Mouse (Mus musculus) forebrain, embryonic 15.5 days (tissue): ENCODE data around the gene Snx29. TPM values are rescaled to one million over a fixed set of nuclear protein-coding genes. Genes with fewer than 3 reads are reported as not detected.

Experiments used
- ATAC-seq: fragments of 200-750 bp; cut with Nextera tagmentation; replicated peaks from 2 replicates; pipeline ENCODE4 v1.8.0; 2017; ENCODE audit warnings: mild to moderate bottlenecking, moderate TSS enrichment, moderate library complexity
- H3K27ac ChIP-seq: fragments of 300-500 bp; sonication (generic); replicated peaks from 2 replicates; pipeline ENCODE4 v1.5.1; 2015; ENCODE audit warnings: mild to moderate bottlenecking, inconsistent platforms
- H3K27me3 ChIP-seq: fragments of 300-500 bp; sonication (generic); 2 replicates; pipeline ENCODE4 v1.6.1; 2015; ENCODE audit warnings: inconsistent platforms
- H3K36me3 ChIP-seq: fragments of 300-500 bp; sonication (generic); 2 replicates; pipeline ENCODE4 v1.6.1; 2015; ENCODE audit warnings: mild to moderate bottlenecking, inconsistent platforms
- H3K4me1 ChIP-seq: fragments of 300-500 bp; sonication (generic); 2 replicates; pipeline ENCODE4 v1.6.1; 2015; ENCODE audit warnings: inconsistent platforms
- H3K4me2 ChIP-seq: fragments of 300-500 bp; sonication (generic); replicated peaks from 2 replicates; pipeline ENCODE4 v1.6.1; 2015; ENCODE audit warnings: mild to moderate bottlenecking, inconsistent platforms
- H3K4me3 ChIP-seq: fragments of 300-500 bp; sonication (generic); 2 replicates; pipeline ENCODE4 v1.5.1; 2015; ENCODE audit warnings: mild to moderate bottlenecking, inconsistent platforms
- H3K9ac ChIP-seq: fragments of 300-500 bp; sonication (generic); replicated peaks from 2 replicates; pipeline ENCODE4 v1.6.1; 2015; ENCODE audit warnings: mild to moderate bottlenecking, inconsistent platforms
- H3K9me3 ChIP-seq: fragments of 300-500 bp; sonication (generic); 2 replicates; pipeline ENCODE4 v1.6.1; 2016; ENCODE audit warnings: inconsistent platforms
- WGBS: fragments of 180-500 bp; shearing (Covaris S2); methylation state at CpG from one replicate; pipeline ENCODE4 v1.1.7; 2015; ENCODE audit warnings: mixed read lengths; 5-methylcytosine and 5-hydroxymethylcytosine counted together
- polyA plus RNA-seq: library from polyadenylated mRNA; unstranded; fragments of >200 nt; fragmentation: Nextera tagmentation; extraction: Ambion mirVana; gene quantifications from 2 replicates; pipeline ENCODE4 v1.2.1, GENCODE M21; 2015

Gene Snx29
- polyA plus RNA-seq, 1 experiment from 2014 or later, result 14.1 TPM

- ATAC-seq, result no peak
- H3K9me3 ChIP-seq, result no peaks in the 10 kb centered on the region
- no peak overlapping the region for H3K4me3 ChIP-seq
- H3K36me3 ChIP-seq, result no peaks in the 10 kb centered on the region
- H3K4me2 ChIP-seq, result no peak overlapping the region
- WGBS, result 48% methylated on average over 2 of the region's 2 CpGs
- H3K27me3 ChIP-seq, result no peaks in the 10 kb centered on the region
- no peak overlapping the region for H3K9ac ChIP-seq
- no peak overlapping the region; the same call in 1 of the 2 replicates for H3K27ac ChIP-seq
- H3K4me1 ChIP-seq, result 0 out of 2 replicates have a peak, but pooled peaks cover 4% of the 10 kb centered on the region
Measured at GRCm38 (mm10) chr16:11782082-11782481, 459.4 kb downstream of the Snx29 start.

- H3K9ac ChIP-seq, result no peak overlapping the region
- H3K27ac ChIP-seq, result no peak overlapping the region
- H3K9me3 ChIP-seq, result no peaks in the 10 kb centered on the region
- H3K4me1 ChIP-seq, result 0 out of 2 replicates have a peak, but pooled peaks cover 4% of the 10 kb centered on the region
- no peaks in the 10 kb centered on the region for H3K27me3 ChIP-seq
- no peak for ATAC-seq
- H3K36me3 ChIP-seq, result no peaks in the 10 kb centered on the region
- no peak overlapping the region for H3K4me2 ChIP-seq
- no peak overlapping the region for H3K4me3 ChIP-seq
Measured at GRCm38 (mm10) chr16:11783337-11783736, 460.6 kb downstream of the Snx29 start.

- ATAC-seq, result no peak
- WGBS, result 60% methylated on average over 4 of the region's 4 CpGs
- H3K27ac ChIP-seq, result no peak overlapping the region
- no peak overlapping the region for H3K4me2 ChIP-seq
- H3K36me3 ChIP-seq, result no peaks in the 10 kb centered on the region
- no peak overlapping the region for H3K9ac ChIP-seq
- 0 out of 2 replicates have a peak, but pooled peaks cover under 1% of the 10 kb centered on the region for H3K4me1 ChIP-seq
- no peaks in the 10 kb centered on the region for H3K9me3 ChIP-seq
- no peak overlapping the region for H3K4me3 ChIP-seq
- H3K27me3 ChIP-seq, result no peaks in the 10 kb centered on the region
Measured at GRCm38 (mm10) chr16:11784354-11784753, 461.6 kb downstream of the Snx29 start.

- Histone ChIP-seq H3K27me3 (no peaks in the 10 kb centered on the region), H3K4me2 (no peak overlapping the region), H3K27ac (no peak overlapping the region), H3K4me3 (no peak overlapping the region), H3K9me3 (no peaks in the 10 kb centered on the region), H3K9ac (no peak overlapping the region), H3K36me3 (no peaks in the 10 kb centered on the region), H3K4me1 (no peaks in the 10 kb centered on the region)
- WGBS, result 74% methylated on average over 4 of the region's 4 CpGs
- no peak for ATAC-seq
Measured at GRCm38 (mm10) chr16:11785806-11786205, 463.1 kb downstream of the Snx29 start.

GRCm38 (mm10) chr16:11790476-11790875 is 467.8 kb downstream of the Snx29 start:
- 93% methylated on average over 3 of the region's 3 CpGs for WGBS
- no peak for ATAC-seq
- H3K27ac ChIP-seq, result no peak overlapping the region
- no peaks in the 10 kb centered on the region for H3K9me3 ChIP-seq
- H3K4me1 ChIP-seq, result no peaks in the 10 kb centered on the region
- H3K36me3 ChIP-seq, result no peaks in the 10 kb centered on the region
- H3K4me2 ChIP-seq, result no peak overlapping the region
- H3K4me3 ChIP-seq, result no peak overlapping the region
- no peaks in the 10 kb centered on the region for H3K27me3 ChIP-seq
- no peak overlapping the region for H3K9ac ChIP-seq

GRCm38 (mm10) chr16:11793391-11793790 is 470.7 kb downstream of the Snx29 start:
- H3K9me3 ChIP-seq, result no peaks in the 10 kb centered on the region
- no peaks in the 10 kb centered on the region for H3K36me3 ChIP-seq
- no peak overlapping the region for H3K9ac ChIP-seq
- H3K4me1 ChIP-seq, result no peaks in the 10 kb centered on the region
- no peak for ATAC-seq
- no peak overlapping the region for H3K4me3 ChIP-seq
- H3K27ac ChIP-seq, result no peak overlapping the region
- 23% methylated on average over 2 of the region's 2 CpGs for WGBS
- H3K27me3 ChIP-seq, result no peaks in the 10 kb centered on the region
- H3K4me2 ChIP-seq, result no peak overlapping the region

- no peaks in the 10 kb centered on the region for H3K27me3 ChIP-seq
- H3K4me1 ChIP-seq, result no peaks in the 10 kb centered on the region
- H3K27ac ChIP-seq, result no peak overlapping the region
- no peak for ATAC-seq
- WGBS, result 51% methylated on average over 4 of the region's 4 CpGs
- H3K9ac ChIP-seq, result no peak overlapping the region
- H3K4me3 ChIP-seq, result no peak overlapping the region
- H3K9me3 ChIP-seq, result no peaks in the 10 kb centered on the region
- no peak overlapping the region for H3K4me2 ChIP-seq
- H3K36me3 ChIP-seq, result no peaks in the 10 kb centered on the region
Measured at GRCm38 (mm10) chr16:11794628-11795027, 471.9 kb downstream of the Snx29 start.

- Histone ChIP-seq H3K4me1 (no peaks in the 10 kb centered on the region), H3K36me3 (no peaks in the 10 kb centered on the region), H3K9ac (no peak overlapping the region), H3K9me3 (no peaks in the 10 kb centered on the region), H3K4me3 (no peak overlapping the region), H3K4me2 (no peak overlapping the region), H3K27me3 (no peaks in the 10 kb centered on the region), H3K27ac (no peak overlapping the region)
- 74% methylated on average over 7 of the region's 7 CpGs for WGBS
- no peak for ATAC-seq
Measured at GRCm38 (mm10) chr16:11795758-11796460, 473.2 kb downstream of the Snx29 start.

- WGBS, result 87% methylated on average over 7 of the region's 7 CpGs
- no peaks in the 10 kb centered on the region for H3K27me3 ChIP-seq
- H3K4me1 ChIP-seq, result no peaks in the 10 kb centered on the region
- H3K4me3 ChIP-seq, result no peak overlapping the region
- H3K9me3 ChIP-seq, result no peaks in the 10 kb centered on the region
- no peak for ATAC-seq
- no peaks in the 10 kb centered on the region for H3K36me3 ChIP-seq
- no peak overlapping the region for H3K27ac ChIP-seq
- H3K4me2 ChIP-seq, result no peak overlapping the region
- no peak overlapping the region for H3K9ac ChIP-seq
Measured at GRCm38 (mm10) chr16:11801960-11802539, 479.3 kb downstream of the Snx29 start.

Other genes with a start within 250 kb of the Snx29 start
- 32.1 and 34.4 TPM in 2 replicates for gene Txndc11, start 188.3 kb upstream of the Snx29 start, polyA plus RNA-seq
- 72.9 and 74.8 TPM in 2 replicates for gene Zc3h7a, start 146.5 kb upstream of the Snx29 start, polyA plus RNA-seq
- gene Rsl1d1, start 119.6 kb upstream of the Snx29 start, polyA plus RNA-seq, result 155 and 157 TPM in 2 replicates
- gene Gspt1, start 68.6 kb upstream of the Snx29 start, polyA plus RNA-seq, result 60.7 and 62.8 TPM in 2 replicates
- gene Tnfrsf17, start 9.1 kb upstream of the Snx29 start, polyA plus RNA-seq, result not detected in 2 replicates